Mouse (Mus musculus) kidney, embryonic 15.5 days (tissue): Measurements from ENCODE around the gene Akt1s1. TPM values are rescaled to one million over a fixed set of nuclear protein-coding genes. Genes with fewer than 3 reads are reported as not detected.
A peak's percentile ranks its signal among the peaks of the same experiment; 100 is the strongest.

ENCODE experiments used
- ATAC-seq: fragments of 200-750 bp; cut with Nextera tagmentation; replicated peaks from 2 replicates; pipeline ENCODE4 v1.8.0; 2017; ENCODE audit warnings: moderate TSS enrichment; ENCODE audit not compliant: low FRiP score
- H3K27ac ChIP-seq: fragments of 300-500 bp; sonication (generic); 2 replicates; pipeline ENCODE4 v1.5.1; 2015; ENCODE audit warnings: mild to moderate bottlenecking, inconsistent platforms
- H3K27me3 ChIP-seq: fragments of 300-500 bp; sonication (generic); 2 replicates; pipeline ENCODE4 v1.6.1; 2015; ENCODE audit warnings: inconsistent platforms
- H3K36me3 ChIP-seq: fragments of 300-500 bp; sonication (generic); 2 replicates; pipeline ENCODE4 v1.6.1; 2015; ENCODE audit warnings: inconsistent platforms
- H3K4me1 ChIP-seq: fragments of 300-500 bp; sonication (generic); 2 replicates; pipeline ENCODE4 v1.6.1; 2015; ENCODE audit warnings: inconsistent platforms
- H3K4me2 ChIP-seq: fragments of 300-500 bp; sonication (generic); 2 replicates; pipeline ENCODE4 v1.6.1; 2015; ENCODE audit warnings: moderate library complexity, mild to moderate bottlenecking, inconsistent platforms
- H3K4me3 ChIP-seq: fragments of 300-500 bp; sonication (generic); replicated peaks from 2 replicates; pipeline ENCODE4 v1.5.1; 2015; ENCODE audit warnings: mild to moderate bottlenecking, inconsistent platforms
- H3K9ac ChIP-seq: fragments of 300-500 bp; sonication (generic); 2 replicates; pipeline ENCODE4 v1.6.1; 2015; ENCODE audit warnings: mild to moderate bottlenecking, inconsistent platforms
- H3K9me3 ChIP-seq: fragments of 300-500 bp; sonication (generic); replicated peaks from 2 replicates; pipeline ENCODE4 v1.6.1; 2016; ENCODE audit warnings: inconsistent platforms
- WGBS: fragments of 180-500 bp; shearing (Covaris S2); methylation state at CpG from one replicate; pipeline ENCODE4 v1.1.7; 2015; ENCODE audit warnings: mixed read lengths; 5-methylcytosine and 5-hydroxymethylcytosine counted together
- polyA plus RNA-seq: library from polyadenylated mRNA; unstranded; fragments of >200 nt; fragmentation: Nextera tagmentation; extraction: Ambion mirVana; gene quantifications from 2 replicates; pipeline ENCODE4 v1.2.1, GENCODE M21; 2015

The Akt1s1 gene
- 108 and 118 TPM in 2 replicates for polyA plus RNA-seq

DNA sequence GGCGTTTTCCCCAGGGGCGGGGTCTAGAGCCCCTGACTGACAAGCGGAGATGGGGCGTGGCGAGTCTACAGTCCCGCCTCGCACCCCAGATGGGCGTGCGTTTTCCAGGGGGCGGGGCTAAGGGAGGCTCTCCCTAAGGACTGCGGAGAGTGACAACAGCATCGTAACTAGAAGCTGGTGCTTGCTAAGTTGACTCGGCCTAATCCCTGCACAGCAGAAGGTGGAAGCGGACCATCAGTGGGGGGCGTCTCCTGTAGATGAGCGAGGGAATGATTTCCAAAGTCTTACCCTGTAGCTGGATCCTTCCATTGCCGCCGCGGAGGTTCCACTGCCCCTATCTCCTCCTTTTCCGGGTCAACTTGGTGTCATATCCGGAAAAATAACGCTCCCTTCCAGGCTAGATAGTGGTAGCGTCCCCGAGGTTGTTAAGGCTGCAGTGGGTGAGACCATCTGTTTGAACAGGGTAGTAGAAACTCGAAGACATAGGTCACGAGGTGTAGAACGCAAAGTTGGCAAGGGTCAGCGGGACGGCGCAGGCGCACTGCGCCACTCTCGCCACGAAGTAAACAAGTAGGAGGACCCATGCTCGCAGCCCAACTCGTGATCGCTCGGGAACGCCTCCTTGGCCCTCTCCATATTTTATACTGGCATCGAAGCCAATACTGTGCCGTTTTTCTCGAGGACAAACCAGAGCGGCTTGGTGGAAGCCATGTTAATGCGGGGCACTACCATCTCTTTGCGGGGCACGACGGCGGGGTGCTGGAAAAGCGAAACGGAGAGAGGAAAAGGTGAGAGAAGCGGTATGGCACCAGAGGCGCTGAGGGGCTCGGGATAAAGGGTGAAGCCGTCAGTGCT is at the start of gene Akt1s1, which contains the start of gene Tbc1d17:
Gene Akt1s1, plus strand, starts transcription at position 431 of the 855 bp plus-strand sequence.
Gene Tbc1d17, minus strand, starts transcription at position 519 of the 855 bp plus-strand sequence.
- ATAC-seq, result peak; percentile 84
- peaks cover 52% of the 10 kb centered on the region for H3K36me3 ChIP-seq
- no peaks in the 10 kb centered on the region for H3K9me3 ChIP-seq
- peak within 1 kb of the TSS; percentile 77 for H3K9ac ChIP-seq
- H3K4me2 ChIP-seq, result peak within 1 kb of the TSS; percentile 78
- no peaks in the 10 kb centered on the region for H3K27me3 ChIP-seq
- peaks cover 42% of the 10 kb centered on the region for H3K4me1 ChIP-seq
- under 1% methylated on average over 54 of the region's 54 CpGs for WGBS
- peak within 1 kb of the TSS; percentile 98 for H3K27ac ChIP-seq
- H3K4me3 ChIP-seq, result peak within 1 kb of the TSS; percentile 79

DNA sequence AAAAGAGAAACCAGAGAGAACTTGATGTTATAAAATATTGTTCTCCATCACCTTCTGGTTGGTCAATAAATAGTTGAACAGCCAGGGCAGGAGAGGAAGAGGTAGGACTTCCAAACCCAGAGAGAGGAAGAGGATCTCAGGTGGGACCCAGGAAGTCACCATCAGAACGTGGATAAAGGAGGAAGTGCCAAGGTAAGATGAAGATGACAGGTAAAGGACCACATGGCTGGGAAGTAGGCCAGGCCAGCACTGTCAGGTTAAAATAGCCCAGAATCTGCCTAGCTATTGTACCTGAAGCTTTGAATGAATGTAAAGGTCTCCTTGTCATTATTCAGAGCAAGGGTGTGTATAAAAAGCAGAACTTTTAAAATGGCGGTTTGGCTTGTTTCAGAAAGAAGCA is 39.9 kb upstream of the Akt1s1 start:
- H3K4me3 ChIP-seq, result no peak overlapping the region
- no peak for ATAC-seq
- no peaks in the 10 kb centered on the region for H3K4me1 ChIP-seq
- H3K4me2 ChIP-seq, result no peak overlapping the region
- H3K9me3 ChIP-seq, result no peaks in the 10 kb centered on the region
- no peaks in the 10 kb centered on the region for H3K27me3 ChIP-seq
- 77% methylated on average over 2 of the region's 2 CpGs for WGBS
- no peak overlapping the region for H3K27ac ChIP-seq
- H3K9ac ChIP-seq, result no peak overlapping the region
- H3K36me3 ChIP-seq, result peaks cover 27% of the 10 kb centered on the region

DNA sequence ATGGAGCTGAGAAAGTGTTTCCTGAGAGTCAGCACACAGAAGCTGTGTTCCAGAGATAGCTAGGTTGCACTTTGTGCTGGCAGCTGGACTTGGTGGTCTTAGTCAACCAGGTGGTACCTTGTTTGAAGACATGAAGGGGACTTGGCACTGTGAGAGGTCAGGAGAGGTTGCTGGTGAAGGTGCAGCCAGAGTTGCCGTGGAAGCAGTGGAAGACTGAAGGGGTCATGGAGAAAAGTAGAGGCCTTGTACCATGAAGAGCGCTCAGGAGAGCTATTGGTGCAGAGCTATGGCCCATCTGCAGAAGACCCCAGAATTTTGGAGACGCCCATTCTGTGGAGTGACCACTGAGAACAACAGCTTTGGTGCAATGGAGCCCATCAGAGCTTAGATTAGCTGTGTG is 39.3 kb upstream of the Akt1s1 start:
- Histone ChIP-seq H3K9ac (no peak overlapping the region), H3K4me3 (no peak overlapping the region)
- WGBS, result 89% methylated on average over 3 of the region's 3 CpGs

DNA sequence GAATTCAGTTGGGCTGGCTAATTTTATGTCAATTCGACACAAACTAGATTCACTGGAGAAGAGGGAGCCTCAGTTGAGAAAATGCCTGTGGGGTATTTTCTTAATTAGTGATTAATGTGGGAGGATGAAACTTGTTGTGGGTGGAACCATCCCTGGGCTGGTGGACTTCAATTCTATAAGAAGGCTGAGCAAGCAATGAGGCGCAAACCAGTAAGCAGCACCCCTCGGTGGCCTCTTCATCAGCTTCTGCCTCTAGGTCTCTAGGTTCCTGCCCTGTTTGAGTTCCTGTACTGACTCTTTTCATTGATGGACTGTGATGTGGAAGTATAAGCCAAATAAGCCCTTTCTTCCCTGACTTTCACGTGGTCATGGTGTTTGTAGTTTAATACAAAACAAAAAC is 38.4 kb upstream of the Akt1s1 start:
- no peak overlapping the region for H3K4me3 ChIP-seq
- H3K36me3 ChIP-seq, result peaks cover 31% of the 10 kb centered on the region
- H3K4me2 ChIP-seq, result no peak overlapping the region
- H3K9me3 ChIP-seq, result no peaks in the 10 kb centered on the region
- no peak overlapping the region for H3K27ac ChIP-seq
- H3K27me3 ChIP-seq, result no peaks in the 10 kb centered on the region
- H3K9ac ChIP-seq, result no peak overlapping the region
- no peak for ATAC-seq
- WGBS, result 85% methylated on average over 4 of the region's 4 CpGs
- H3K4me1 ChIP-seq, result peaks cover 11% of the 10 kb centered on the region

More for the DNA sequence above, 39.3 kb upstream of the Akt1s1 start:
- Histone ChIP-seq H3K27me3 (no peaks in the 10 kb centered on the region), H3K9me3 (no peaks in the 10 kb centered on the region), H3K4me2 (no peak overlapping the region), H3K36me3 (peaks cover 31% of the 10 kb centered on the region), H3K4me1 (peaks cover 2% of the 10 kb centered on the region), H3K27ac (no peak overlapping the region)
- ATAC-seq, result no peak

DNA sequence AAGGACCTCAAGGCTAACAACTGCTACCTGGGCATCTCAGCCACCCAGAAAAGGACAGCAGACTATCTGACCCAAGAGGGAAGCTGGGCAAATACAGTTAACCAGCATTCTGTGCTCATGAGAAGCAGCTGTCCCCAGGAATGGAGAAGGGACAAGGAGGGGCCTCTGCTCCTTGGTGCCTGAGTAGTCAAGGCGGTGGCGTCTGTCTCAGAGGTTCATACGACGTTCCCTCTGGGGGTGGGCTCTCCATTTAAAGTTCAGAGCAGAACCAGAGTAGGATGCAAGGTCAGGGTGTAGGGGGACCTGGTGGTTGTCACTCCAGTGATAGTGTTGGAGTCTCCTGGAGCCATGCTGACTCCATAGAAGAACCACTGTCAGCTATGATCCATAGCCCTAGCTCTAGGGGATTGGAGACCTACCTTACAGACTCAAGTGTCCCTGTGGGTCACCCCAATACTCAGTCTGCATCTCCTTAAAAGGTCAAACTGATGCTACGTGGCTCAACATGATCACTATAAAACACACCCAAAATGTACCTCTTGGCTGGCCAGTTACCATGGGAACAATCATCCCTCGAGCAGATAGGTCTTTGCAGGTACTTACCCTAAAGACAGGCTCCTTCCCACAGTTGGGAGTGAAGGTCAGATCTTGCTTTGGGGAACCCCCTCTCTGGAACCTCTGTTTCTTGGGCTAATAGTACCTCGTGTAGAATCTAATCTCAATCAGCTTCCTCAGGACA is 37.8 kb upstream of the Akt1s1 start:
- peaks cover 31% of the 10 kb centered on the region for H3K36me3 ChIP-seq
- 86% methylated on average over 7 of the region's 7 CpGs for WGBS
- H3K27me3 ChIP-seq, result no peaks in the 10 kb centered on the region
- H3K4me3 ChIP-seq, result no peak overlapping the region
- H3K4me1 ChIP-seq, result peaks cover 11% of the 10 kb centered on the region
- H3K9me3 ChIP-seq, result no peaks in the 10 kb centered on the region
- H3K4me2 ChIP-seq, result no peak overlapping the region
- H3K9ac ChIP-seq, result no peak overlapping the region
- no peak for ATAC-seq
- H3K27ac ChIP-seq, result no peak overlapping the region

DNA sequence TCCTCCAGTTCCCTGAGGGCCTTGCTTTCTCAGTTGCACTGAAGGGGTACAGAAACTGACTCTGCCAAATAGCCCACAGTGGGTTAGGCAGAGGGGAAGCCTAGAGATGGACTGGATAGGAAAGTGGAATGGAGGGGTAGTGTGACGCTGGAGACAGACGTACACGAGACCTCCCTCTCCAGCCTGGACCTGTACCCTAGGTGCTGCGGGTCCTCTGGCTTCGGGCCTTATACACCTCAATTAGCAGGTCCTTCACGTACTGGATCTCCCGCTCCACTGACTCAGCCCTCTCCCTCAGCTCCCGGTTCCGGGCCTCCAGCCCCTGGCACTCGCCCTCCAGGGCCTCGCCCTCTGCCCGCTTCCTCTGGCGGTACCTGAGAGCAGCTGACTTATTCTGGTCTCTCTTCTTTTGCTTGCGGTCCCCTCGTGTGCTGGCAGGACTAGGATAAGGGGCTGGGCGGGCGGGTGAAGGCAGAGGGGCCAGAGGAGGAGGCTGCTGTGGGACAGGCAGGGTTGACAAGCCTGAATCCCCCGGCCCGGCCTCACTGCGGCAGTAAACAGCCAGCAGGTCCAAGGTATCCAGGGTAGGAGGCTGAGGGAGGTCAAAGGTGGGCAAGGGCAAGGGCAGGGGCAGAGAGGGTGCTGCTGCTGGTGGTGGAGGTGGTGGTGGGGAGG is 36.0 kb upstream of the Akt1s1 start:
- Histone ChIP-seq H3K27ac (no peak overlapping the region), H3K4me3 (no peak overlapping the region), H3K4me2 (no peak overlapping the region), H3K27me3 (no peaks in the 10 kb centered on the region), H3K9ac (no peak overlapping the region), H3K4me1 (peaks cover 17% of the 10 kb centered on the region), H3K36me3 (peaks cover 31% of the 10 kb centered on the region), H3K9me3 (no peaks in the 10 kb centered on the region)
- 88% methylated on average over 20 of the region's 20 CpGs for WGBS
- no peak for ATAC-seq

DNA sequence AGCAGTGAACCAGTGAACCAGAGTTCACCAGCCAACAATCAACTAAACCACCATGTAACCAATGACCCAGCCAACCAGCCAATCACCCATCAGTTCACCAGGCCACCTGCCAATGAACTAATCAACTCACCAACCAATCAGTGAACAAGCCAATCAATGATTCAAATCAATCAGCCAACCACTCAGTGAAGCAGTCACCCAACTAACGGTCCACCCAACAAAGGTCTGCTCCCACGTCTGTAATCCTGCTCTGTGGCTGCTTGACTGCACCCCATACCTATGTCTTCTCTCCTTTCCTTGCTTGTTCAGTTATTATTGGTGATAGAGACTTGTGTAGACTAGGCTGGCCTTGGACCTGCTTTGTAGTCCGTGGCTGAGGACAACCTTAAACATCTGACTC is 34.8 kb upstream of the Akt1s1 start:
- ATAC-seq, result no peak
- H3K9ac ChIP-seq, result no peak overlapping the region
- H3K36me3 ChIP-seq, result peaks cover 31% of the 10 kb centered on the region
- no peaks in the 10 kb centered on the region for H3K27me3 ChIP-seq
- no peaks in the 10 kb centered on the region for H3K9me3 ChIP-seq
- H3K4me1 ChIP-seq, result peaks cover 29% of the 10 kb centered on the region
- WGBS, result 86% methylated on average over 3 of the region's 3 CpGs
- no peak overlapping the region for H3K4me3 ChIP-seq
- H3K27ac ChIP-seq, result no peak overlapping the region
- no peak overlapping the region for H3K4me2 ChIP-seq

DNA sequence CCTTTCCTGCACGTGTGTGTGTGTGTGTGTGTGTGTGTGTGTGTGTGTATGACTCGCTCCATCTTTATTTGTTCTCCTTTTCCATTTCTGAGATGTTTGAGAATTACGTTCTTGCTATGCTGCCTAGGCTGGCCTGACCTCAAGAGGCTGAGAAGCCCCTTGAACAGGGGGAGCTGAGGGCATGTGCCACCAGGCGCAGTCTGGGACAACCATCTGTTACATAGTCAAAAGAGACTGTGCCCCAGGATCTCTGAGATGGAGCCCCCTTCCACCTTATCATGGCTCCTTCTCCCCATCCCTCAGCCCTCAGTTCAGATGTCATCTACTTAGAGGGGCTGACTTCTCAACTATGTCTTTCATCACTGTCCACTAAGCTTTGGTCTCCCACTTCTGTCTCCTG is 34.4 kb upstream of the Akt1s1 start:
- Histone ChIP-seq H3K27ac (no peak overlapping the region), H3K4me1 (peaks cover 34% of the 10 kb centered on the region), H3K9ac (no peak overlapping the region), H3K36me3 (peaks cover 31% of the 10 kb centered on the region), H3K9me3 (no peaks in the 10 kb centered on the region), H3K4me2 (peak overlapping the region; percentile 77; the same call in 1 of the 2 replicates), H3K4me3 (0 out of 2 replicates have a peak overlapping the region, but pooled peaks have one; percentile 86), H3K27me3 (no peaks in the 10 kb centered on the region)
- 87% methylated on average over 4 of the region's 4 CpGs for WGBS
- ATAC-seq, result no peak

DNA sequence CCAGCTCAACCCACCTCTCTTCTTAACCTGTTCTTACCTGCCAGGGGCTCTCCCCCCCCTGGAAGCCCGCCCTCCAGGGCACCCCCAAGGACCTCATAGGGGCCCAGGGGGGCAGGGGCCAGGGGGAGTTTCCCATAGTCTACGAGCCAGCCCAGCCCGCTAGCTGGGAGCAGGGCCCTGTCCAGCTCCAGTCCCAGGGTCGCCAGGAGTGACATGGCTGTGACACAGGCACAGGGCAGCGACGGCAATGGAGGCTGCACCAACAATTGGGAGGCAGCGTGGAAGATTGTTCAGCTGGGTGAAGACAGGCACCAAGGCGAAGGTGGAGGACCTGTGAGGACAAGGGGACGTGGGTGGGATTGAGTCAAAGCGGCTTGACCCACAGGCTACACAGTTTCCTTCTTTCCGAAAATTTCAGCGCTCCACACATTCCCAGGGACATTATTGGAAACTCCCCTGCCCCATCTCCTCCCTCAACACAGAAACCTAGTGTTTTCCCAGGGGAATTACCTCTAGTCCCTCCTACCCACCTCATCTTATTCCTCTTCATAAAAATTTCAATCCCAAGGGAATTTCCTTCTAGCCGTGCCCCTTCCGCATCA is 33.7 kb upstream of the Akt1s1 start:
- 26% methylated on average over 14 of the region's 14 CpGs for WGBS
- Histone ChIP-seq H3K36me3 (peaks cover 31% of the 10 kb centered on the region), H3K9me3 (no peaks in the 10 kb centered on the region), H3K9ac (peak overlapping the region; percentile 90), H3K4me2 (peak overlapping the region; percentile 77), H3K4me3 (peak overlapping the region; percentile 86), H3K27ac (peak overlapping the region; percentile 98), H3K4me1 (peaks cover 40% of the 10 kb centered on the region), H3K27me3 (no peaks in the 10 kb centered on the region)
- ATAC-seq, result no peak

DNA sequence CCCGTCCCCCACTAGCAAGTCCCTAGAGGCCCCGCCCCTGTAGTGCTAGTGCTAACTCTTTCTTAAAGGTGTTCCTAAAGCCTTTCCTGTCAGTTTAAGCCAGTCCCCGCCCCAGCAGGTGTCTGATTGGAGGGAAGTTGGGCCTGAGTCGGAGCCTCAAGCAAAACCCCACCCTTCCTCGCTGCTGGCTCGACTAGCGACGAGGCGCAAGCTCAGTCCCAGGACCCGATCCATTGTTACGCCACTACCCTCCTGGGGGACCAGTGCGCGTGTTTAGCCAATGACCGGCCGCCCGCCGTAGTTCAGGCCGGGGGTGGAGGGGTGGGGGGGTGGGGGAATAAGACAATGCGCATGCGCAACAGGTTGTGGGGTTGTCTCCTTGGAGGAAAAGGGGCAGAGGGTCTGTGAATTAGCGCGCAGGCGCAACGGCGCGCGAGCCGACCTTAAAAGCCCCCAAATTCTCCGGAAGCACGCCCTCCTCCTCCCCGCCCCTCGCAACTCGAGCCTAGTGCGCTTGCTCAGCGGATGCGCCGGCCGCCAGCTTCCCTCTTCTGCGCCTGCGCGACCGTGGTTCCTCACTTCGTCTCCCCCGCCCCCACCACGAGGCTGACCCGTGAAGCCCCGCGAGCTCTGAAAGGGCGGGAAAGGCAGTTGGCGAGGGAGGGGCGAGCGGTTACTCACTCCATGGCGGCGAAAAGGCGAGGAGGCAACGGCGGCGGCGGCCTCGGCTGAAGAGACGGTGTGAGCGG is 32.9 kb upstream of the Akt1s1 start, which contains the start of the genes Nup62 and Il4i1:
Gene Nup62, plus strand, starts transcription at position 368 of the 749 bp plus-strand sequence.
Gene Il4i1, plus strand, starts transcription at position 667 of the 749 bp plus-strand sequence.
- peak within 1 kb of the TSS; percentile 98 for H3K27ac ChIP-seq
- H3K4me1 ChIP-seq, result peaks cover 48% of the 10 kb centered on the region
- ATAC-seq, result peak; percentile 96
- H3K4me2 ChIP-seq, result peak within 1 kb of the TSS; percentile 77
- peaks cover 27% of the 10 kb centered on the region for H3K36me3 ChIP-seq
- no peaks in the 10 kb centered on the region for H3K9me3 ChIP-seq
- peak within 1 kb of the TSS; percentile 90 for H3K9ac ChIP-seq
- no peaks in the 10 kb centered on the region for H3K27me3 ChIP-seq
- 0% methylated on average over 61 of the region's 62 CpGs for WGBS
- peak within 1 kb of the TSS; percentile 86 for H3K4me3 ChIP-seq
